Mouse (Mus musculus) testis, postnatal 14 days (tissue): Measurements from ENCODE around the gene Cfap97d2.

Source experiments
- DNase-seq: peaks from one replicate; pipeline ENCODE4 v3.0.0; 2021; ENCODE audit warnings: low spot score

The Cfap97d2 gene

DNA sequence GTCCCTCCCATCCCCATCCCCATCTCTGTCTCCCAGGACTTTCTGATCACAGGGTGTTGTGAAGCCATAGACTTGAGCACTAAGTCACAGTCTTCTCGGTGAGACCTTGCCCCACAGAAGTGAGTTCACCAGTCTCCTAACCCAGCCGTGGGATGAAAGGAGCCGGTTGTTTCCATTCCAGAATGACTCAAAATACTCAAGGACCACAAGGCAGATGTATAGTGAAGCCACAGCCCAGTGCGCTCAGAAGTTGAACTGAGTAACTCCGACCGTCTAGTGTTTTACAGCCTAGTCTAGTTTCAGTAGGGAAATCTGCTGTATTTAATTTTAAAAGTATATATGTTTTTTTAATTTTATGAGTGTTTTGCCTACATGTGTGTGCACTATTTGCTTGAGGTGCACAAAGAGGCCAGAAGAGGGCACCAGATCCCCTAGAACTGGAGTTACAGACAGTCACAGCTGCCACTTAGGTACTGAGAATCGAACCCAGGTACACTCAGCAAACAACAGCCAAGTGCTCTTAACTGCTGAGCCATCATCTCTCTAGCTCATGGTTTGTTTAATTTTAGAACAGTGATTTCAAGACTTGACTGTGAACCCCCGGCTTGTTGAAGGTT lies 18.5 kb upstream of the Cfap97d2 start:
- no peak for DNase-seq

DNA sequence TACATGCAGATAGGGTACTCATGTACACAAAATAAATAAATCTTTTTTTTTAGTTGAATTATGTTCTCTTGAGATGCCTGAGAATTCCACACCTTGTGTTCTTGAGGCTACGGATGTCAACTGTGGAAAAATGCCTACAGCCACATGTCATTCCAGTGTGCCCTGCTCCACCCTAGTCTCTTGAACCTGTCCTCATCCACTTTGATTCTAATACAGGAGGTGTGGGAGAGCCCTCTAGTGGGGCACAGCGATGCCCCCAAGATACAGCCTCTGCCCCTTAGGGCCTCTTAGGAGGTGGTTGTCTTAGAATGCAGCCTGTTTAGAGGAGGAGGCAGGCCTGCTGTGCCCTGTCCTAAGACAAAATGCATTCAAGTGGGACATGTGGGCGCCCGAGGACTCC lies 17.7 kb upstream of the Cfap97d2 start:
- DNase-seq: no peak

DNA sequence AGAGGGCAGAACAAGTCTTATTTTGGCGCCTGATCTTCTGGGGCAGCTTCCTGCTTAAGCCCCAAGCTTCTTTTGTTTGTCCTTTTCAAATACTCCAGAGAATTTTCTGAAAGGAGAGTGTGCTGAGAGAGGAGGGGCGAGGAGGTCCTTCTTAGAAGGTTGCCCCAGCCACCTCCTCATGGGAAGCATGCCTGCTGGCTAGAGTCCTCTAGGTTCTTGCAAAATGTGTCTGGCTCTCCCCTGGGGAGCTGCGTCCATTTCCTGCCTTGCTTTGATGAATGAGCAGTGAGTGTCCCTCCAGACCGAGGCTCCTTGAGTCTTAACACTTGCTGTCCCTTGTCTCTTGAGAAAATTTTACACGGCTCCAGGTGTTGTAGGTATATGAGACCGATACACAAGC lies 17.2 kb upstream of the Cfap97d2 start:
- DNase-seq: peak; percentile 54

DNA sequence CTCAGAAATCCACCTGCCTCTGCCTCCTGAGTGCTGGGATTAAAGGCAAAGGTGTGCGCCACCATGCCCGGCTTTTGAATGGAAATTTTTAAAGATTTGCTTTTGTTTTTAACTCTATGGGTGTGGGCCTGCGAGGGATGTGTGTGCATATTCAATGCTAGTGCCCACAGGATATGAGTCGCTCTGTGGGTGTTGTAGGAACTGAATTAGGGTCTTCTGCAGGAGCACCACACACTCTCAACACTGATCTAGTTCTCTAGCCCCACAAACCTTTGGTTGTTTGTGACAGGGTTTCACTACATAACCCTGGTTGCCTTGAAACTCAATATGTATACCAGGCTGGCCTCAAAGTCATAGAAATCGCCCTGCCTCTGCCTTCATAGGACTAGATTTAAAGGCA lies 16.4 kb upstream of the Cfap97d2 start:
- no peak for DNase-seq

DNA sequence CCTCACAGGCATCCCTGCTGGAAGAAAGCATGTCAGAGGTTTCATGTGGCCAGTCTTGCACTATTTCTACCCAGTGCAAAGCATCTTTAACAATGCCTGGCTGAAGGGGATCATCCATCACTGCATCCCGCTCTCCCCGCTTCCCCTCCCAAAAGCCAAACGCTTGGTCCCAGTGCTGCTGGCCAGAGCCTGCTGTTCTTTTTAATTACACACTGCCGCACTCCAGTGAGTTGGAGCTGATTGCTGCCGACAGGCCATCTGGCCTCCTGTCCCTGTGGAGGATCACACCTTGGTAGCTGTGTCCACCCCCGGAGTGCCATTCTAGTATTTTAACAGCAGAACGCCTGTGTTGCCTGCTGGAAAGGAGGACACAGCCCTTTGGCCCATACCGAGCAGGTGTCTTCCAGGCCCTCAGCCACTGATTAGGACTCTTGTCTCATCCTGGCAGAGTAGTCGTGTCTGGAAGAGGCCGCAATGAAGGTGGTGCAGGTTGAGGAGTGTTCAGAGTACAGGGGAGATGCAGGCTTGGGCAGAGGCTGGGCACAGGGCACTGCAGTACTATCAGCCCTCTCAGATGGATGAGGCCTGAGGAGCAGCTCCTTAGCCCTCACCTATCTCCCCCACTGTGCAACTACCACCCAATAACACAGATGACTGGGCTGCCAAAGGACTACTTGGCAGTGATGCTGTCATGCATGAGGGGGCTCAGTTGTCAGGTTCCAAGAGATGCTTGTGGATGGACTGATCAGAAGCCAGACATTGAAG lies 13.2 kb upstream of the Cfap97d2 start:
- DNase-seq: no peak

DNA sequence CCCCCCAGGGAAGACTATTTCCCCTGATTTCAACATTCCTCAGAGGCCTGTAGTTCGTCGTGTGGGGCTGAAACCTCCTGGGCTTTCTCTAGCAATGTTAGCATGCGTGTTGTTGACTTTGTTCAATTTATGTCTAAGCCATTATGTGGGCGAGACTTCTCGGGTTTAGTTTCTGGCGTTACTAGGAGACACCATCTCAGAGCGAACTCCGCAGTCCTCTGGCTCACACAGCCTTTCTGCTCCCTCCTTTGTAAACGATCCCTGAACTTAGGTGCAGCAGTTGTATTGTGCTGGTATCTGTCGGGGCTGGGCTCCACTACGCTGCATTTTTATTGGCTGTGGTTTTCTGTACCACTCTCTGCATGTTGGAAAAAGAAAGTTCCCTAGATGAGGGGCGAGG lies 11.0 kb upstream of the Cfap97d2 start:
- no peak for DNase-seq

DNA sequence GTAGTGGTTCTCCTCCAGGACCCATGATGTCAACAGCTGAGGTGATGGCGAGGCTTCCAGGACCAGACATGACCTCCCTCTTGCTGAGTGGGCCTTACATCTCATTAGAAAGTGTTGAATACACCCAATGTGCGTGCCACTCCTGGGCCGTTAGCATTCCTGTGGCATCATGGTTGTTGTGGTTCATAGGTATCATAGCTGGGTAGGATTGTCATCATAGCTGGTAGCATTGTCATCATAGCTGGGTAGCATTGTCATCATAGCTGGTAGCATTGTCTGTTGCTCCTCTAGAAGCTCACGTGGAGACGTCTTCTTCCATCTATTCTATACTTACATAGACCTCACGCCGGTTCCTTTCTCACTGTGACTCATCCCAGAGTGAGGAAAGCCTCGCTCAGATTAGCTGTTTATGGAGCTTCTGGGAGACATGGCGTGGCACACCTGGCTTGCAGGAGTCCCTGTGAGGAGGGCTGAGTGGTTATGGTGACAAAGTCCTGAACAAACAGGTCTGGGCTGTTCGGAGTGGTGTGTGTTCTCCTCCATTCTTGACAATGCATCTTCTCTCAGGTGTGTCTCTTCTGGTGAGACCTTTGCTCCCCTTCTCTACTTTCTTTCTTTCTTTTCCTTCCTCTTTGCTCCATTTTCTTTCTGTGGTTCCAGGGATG lies 10.4 kb upstream of the Cfap97d2 start:
- no peak for DNase-seq

DNA sequence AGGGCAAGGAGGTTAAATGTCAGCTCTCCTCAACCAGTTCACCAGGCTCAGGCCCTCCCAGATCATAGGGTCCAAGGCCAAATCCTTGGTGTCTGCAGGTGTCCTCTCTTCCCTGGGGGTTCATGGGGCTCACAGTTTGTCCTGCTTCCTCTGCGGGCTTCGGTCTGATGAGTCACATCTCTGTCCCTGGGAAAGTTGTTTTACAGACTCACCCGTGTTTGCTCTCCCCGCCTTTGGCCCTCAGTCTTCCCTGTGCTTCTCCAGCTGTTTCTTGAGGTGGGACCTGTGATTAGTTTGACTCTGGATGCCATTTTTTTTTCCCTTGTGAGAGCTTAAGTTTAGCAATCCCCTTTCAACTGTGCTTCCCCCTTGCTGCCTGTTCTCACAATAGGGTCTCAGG lies 9.5 kb upstream of the Cfap97d2 start:
- DNase-seq: no peak

DNA sequence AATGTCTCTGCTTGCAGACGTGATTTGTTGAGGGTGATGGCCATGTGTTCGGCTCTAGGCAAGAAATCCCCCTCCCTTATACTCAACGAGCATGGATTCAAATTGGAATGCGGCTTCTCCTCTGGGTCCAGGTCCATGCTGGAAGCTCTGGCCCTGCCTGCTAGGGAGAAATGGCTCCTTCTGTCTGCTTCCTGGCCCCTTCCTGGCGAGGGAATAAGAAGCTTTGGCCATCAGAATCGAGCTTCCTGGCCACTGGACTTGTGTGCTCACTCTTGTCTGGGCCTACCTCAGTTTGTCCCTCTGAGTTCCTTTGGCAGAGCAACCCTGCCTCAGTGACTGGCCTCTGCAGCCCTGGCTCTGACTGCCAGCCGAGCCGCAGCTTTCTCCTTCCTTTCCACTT lies 8.5 kb upstream of the Cfap97d2 start:
- DNase-seq: no peak

DNA sequence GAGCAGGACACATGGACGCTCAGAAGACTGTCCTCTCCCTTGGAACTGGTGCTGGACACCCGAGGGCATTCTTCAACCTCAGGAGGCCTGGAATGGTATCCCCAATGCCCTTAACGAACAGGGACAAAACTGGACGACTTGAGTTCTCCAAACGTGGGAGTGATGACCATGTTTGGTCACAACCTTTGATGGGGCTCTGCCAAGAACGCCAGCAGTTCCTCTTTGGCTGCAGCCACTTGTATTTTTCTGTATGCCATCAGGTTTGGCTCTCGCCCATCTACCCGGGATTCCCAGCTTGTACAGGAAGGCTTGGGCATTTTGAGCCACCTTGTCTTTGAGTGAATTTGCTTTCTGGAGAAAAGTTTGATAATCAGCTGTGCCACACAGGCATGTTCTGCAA lies 8.0 kb upstream of the Cfap97d2 start:
- no peak for DNase-seq

DNA sequence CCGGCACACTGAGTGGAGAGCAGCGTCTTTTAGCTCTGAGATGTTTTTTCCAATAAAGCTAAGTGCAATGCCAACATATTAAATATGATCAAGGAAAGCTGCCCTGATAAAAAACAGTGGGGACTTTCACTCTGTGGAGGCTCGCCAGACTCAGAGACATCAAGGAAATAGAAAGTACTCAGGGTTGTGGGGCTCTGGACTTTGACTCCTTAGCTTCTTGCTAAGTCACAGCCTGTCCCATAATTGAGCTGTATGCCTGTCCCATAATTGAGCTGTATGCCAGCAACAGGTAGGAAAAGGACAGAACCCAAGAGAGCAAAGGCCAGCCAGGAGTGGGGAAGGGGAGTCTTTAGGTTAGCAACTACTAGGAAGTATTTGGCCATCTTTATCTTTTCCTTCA lies 7.4 kb upstream of the Cfap97d2 start:
- no peak for DNase-seq

DNA sequence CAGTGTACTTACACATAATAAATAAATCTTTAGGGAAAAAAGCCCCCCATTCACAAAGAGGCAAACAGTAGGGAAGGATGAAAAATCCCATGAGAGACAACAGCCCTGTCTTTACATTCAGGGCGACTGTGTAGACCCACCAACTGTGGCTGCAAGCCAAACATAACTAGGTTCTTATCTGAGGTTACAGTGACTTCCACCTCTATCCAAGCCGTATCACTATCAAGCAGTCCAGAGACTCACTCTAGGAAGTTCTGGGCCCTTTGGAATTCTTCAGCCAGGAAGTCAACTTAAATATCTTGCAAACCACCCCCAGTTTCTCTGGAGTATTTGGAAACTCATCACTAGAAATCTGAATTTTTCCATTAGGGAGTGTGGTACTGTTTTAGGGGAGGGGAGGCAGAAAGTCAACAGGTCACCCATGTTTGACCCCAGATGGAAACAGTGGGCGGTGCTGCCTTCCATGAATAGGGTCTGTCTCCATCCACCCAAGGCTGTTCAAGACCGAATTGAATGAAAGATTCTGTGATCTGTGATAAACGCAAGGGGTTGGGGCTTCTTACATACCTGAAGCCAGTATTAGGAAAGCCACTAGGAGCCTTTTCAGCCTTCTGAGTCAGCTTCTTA lies 6.3 kb upstream of the Cfap97d2 start:
- no peak for DNase-seq

DNA sequence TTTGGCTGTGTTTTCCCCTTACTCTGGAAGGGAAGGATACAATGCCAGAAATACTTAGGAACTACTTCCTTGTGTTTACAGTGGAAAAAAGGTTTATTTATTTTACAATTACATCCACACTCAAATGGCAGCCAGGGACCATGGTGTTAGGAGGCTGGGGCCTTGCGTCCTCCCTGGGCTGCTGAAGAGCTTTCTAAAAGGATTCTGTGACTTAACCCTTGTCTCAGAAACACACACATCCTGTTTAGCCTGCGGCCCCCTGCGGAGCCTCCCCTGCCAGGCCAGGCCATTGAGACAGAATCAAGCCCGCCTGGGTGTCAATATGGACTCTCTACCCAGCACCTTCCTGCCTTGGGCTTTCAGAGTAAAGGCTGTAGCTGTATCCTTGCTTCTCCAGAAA lies 2.9 kb upstream of the Cfap97d2 start:
- DNase-seq: no peak

DNA sequence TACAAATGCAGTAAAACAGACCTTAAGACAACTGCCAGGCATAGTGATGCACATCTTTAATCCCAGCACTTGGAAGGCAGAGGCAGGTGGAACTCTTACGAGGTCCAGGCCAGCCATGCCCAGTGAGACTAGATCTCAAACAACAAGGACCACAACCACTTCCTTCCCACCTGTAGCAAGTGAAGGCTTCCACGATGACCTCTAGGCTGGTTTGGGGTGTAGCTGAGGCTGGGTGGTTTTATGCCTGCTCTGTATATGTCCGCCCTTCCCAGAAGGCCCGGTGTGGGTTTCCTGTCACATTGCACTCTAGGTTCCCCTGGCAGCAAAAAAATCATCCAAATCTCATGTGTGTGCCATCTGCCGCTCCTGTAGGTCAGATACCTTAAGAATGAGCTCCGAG lies 1.9 kb upstream of the Cfap97d2 start:
- no peak for DNase-seq

DNA sequence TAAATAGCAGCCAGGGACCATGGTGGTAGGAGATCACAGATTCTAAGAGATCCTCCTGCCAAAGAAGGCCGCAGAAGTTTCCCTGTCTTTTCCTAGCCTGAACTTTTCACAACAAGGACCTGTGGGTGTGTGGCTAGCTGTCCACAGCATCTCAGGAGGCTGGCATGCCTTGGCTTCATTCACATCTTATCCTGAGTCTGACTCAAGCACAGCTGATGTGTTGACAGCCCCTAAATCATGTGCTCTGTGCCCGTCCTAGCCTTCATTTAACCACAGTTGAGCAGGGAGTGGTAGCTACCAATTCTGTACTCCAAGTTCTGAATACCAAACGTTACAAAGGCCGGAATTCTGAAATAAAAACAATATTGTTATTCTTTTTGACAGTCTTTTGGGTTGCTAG lies 1.4 kb upstream of the Cfap97d2 start:
- DNase-seq: no peak

DNA sequence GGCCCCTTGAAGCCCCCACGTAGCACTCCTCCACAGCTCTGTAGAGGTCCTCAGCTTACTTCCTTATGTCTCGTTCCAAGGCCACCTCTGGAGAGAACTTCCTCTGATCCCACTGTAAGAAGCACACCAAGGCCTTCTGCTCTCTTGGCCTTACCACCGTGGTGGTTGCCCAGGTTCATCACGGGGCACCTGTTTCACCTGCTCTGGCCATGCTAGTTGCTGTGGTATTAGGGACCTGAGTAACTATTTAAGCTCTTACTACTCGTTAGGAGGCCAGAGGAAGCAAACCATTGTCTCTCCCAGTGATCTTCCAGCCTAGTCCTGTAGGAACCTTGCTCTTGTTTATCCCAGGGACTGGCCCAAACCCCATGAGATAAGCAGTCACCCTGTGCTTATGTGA lies 1.2 kb downstream of the Cfap97d2 start:
- DNase-seq: no peak

DNA sequence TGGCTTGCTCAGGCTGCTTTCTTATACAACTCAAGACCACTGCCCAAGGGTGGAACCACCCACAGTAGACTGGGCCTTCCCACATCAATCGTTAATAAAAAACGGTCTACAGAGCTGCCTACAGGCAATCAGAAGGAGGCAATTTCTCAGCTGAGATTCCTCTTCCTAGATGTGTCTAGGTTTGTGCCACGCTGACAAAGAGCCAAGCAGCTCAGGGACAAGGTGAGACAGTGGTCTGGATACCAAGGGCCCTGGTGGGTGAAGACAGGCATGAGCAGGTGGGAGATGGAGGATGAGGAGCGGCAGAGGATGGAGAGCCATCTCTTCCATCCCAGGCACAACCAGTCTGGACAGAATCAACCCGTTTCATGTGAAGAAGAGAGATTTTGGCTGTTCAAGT lies 2.8 kb downstream of the Cfap97d2 start:
- DNase-seq: no peak

DNA sequence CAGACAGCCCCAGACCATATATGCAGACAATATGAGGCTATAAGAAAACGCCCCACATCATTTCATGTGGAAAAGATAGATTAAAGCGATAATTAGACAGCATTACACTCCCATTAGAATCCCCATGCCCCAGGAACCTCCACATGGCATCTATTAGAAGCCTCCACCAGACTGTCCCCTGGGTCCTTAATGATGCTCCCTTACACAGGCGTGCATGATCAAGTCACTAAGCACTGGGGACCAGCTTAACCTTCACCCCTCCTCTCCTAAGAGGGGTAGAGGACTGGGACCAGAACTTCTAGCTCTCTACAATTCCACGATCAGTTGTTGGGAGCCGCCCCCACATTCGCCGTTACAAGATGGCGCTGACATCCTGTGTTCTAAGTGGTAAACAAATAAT lies 13.3 kb downstream of the Cfap97d2 start:
- DNase-seq: no peak

DNA sequence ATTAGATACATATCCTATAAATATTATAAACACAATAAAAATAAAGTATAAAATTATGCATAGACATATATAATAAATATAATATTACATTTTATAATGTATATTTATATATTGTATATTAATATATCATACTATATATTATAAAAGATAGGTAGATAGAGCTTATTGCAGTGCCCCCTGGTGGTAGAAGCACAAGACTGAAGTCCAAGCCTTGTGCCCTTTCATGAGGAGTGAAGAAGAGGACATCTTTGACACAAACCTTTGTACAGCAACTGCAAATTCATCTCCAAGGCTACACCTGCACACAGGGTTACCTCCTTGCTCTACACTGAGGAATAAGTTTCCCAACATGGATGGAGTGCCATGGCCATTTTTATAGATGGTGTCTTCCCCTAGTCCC lies 20.0 kb downstream of the Cfap97d2 start:
- DNase-seq: no peak

DNA sequence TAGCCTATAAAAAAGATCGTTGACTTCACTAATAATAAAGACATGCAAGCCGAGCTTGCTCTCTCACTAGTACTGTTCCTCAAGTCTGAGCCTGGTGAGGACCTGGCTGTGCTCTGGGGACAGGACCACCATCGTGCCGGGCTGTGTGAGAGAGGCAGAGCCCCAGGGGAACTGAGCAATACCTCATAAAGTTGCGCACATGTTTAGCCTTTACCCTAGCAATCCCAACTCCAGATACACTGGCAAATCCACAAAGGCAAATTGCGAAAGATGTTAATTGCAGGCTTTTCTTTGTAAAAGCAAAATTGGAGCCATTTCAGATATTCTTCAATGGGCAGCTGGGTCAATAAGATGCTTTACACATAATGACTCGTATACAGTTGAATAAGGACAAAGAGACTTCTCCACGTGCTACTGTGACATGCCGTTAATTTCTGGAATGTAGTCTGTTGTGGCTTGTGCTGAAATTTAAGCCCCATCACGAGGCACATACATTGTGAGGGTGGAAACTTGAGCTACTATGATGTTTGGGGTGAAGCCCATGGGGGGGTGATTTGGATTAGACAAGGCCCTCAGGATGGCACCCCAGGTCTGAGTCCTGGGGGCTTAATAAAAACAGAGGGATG lies 21.9 kb downstream of the Cfap97d2 start:
- no peak for DNase-seq

DNA sequence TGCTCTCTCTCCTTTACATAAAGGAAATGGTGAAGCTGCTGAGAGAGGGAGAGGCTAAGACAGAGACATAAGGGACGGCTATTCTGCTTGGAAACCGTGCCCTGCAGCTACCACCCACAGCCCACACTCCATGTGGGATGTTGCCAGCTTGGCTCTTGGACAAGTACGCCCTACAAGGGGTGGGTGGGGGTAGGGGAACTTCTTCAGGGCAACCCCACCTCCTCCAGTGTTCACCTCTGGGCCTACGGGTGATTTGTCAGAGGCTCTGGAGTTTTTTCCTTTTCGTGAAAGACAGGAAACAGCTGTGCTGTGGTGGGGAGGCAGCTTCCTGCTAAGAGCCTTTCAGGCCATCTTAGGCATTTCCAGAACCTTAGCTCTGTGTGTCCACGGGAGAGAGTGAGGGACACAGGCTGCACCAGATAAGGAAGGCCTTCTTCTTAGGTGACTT lies 34.7 kb downstream of the Cfap97d2 start:
- DNase-seq: no peak

DNA sequence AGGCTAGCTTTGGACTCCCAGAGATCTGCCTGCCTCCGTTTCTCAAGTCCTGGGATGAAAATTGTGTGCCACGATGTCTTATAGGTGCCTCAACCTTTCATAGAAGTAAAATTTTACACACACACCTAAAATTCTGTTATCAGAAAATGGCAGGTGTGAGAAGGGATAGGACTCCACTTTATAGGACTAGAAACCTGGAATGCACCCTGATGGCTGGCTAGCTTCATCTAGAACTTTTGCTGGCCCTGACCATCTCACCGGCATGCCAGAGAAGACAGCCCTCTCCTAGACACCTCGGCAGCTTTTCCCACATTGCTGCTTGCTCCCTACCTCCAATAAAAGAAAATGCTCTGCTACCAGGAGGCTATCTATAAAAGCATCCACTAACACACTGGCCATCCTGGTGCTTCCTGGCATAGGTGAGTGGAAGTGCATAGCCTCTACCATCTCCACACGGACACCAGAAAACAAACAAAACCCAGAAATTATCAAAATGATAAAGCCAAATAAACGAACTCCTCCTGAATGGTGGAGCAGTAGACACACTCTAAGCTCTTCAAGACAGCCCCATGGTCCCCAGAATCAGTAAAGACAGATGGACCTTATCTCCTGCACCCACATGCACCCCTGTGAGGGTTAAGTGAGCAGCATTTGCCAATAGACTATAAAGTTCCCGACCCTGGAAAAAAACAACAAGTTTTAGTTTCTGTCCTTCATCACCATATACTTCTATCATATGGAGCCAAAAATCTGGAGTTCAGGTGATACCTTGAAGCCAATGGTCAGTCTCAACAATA lies 35.3 kb downstream of the Cfap97d2 start:
- DNase-seq: no peak
